Mouse (Mus musculus) right cerebral cortex, postnatal 4 days (tissue): ENCODE measurements around the gene Gm5089.

ENCODE experiments used
- DNase-seq: peaks from one replicate; pipeline ENCODE4 v3.0.0-alpha.2; 2022

Gene Gm5089

GRCm38 (mm10) chr14:122450496-122451382, at the start of gene Gm5089:
Gene Gm5089, minus strand, starts transcription at chr14:122451115.
- DNase-seq: peak; percentile 62

- no peak for DNase-seq
Measured at GRCm38 (mm10) chr14:122492015-122492414, 41.1 kb upstream of the Gm5089 start.

- no peak for DNase-seq
Measured at GRCm38 (mm10) chr14:122491521-122491920, 40.6 kb upstream of the Gm5089 start.

GRCm38 (mm10) chr14:122490441-122491328, 39.8 kb upstream of the Gm5089 start, which contains the start of gene Gm10837:
Gene Gm10837, plus strand, starts transcription at chr14:122490586.
- no peak for DNase-seq

- no peak for DNase-seq
Measured at GRCm38 (mm10) chr14:122489686-122490414, 38.9 kb upstream of the Gm5089 start.

GRCm38 (mm10) chr14:122489041-122489440, 38.1 kb upstream of the Gm5089 start:
- no peak for DNase-seq

GRCm38 (mm10) chr14:122487366-122487765, 36.5 kb upstream of the Gm5089 start:
- DNase-seq: no peak

- DNase-seq: no peak
Measured at GRCm38 (mm10) chr14:122486611-122487010, 35.7 kb upstream of the Gm5089 start.

GRCm38 (mm10) chr14:122485635-122486181, 34.8 kb upstream of the Gm5089 start:
- no peak for DNase-seq

GRCm38 (mm10) chr14:122484844-122485551, 34.1 kb upstream of the Gm5089 start:
- no peak for DNase-seq

- DNase-seq: no peak
Measured at GRCm38 (mm10) chr14:122484458-122484843, 33.5 kb upstream of the Gm5089 start.

GRCm38 (mm10) chr14:122483556-122484421, 32.9 kb upstream of the Gm5089 start:
- DNase-seq: no peak

- DNase-seq: no peak
Measured at GRCm38 (mm10) chr14:122483024-122483385, 32.1 kb upstream of the Gm5089 start.

GRCm38 (mm10) chr14:122482081-122483023, 31.4 kb upstream of the Gm5089 start:
- DNase-seq: no peak

GRCm38 (mm10) chr14:122481181-122481580, 30.3 kb upstream of the Gm5089 start:
- no peak for DNase-seq

GRCm38 (mm10) chr14:122480355-122480754, 29.4 kb upstream of the Gm5089 start:
- no peak for DNase-seq

- no peak for DNase-seq
Measured at GRCm38 (mm10) chr14:122479461-122480109, 28.7 kb upstream of the Gm5089 start.

GRCm38 (mm10) chr14:122478574-122479011, 27.7 kb upstream of the Gm5089 start:
- no peak for DNase-seq

- DNase-seq: no peak
Measured at GRCm38 (mm10) chr14:122477971-122478573, 27.2 kb upstream of the Gm5089 start.
